Mouse (Mus musculus): Measurements from ENCODE around the gene Gpn3. TPM values are rescaled to one million over a fixed set of nuclear protein-coding genes. Genes with fewer than 3 reads are reported as not detected.

Gene Gpn3
- total and polyA plus RNA-seq, 3 experiments: 61.4 to 96.1 (median 74.6) TPM

- Histone ChIP-seq H3K4me3 (replicated peaks in 1 of 3; ENCODE audit: low read depth in 2 of 3, low read length in 2 of 3, poor library complexity in 1 of 3) (no peak overlapping the region), H3K4me1 (ENCODE audit: control insufficient read depth in 1 of 2, insufficient read depth in 2 of 2) (peaks cover 0 to 14% of the 10 kb centered on the region in 2 experiments; a peak in 2 of 4 replicates), H3K9me3 (replicated peaks; ENCODE audit: low read length) (no peaks in the 10 kb centered on the region), H3K27ac (ENCODE audit: insufficient read depth, low read depth) (no peak overlapping the region), H3K4me2 (ENCODE audit: insufficient read depth, low read depth, poor library complexity, severe bottlenecking) (no peak overlapping the region), H3K9ac (ENCODE audit: insufficient read depth, low read depth) (no peak overlapping the region), H3K79me2 (replicated peaks; ENCODE audit: control insufficient read depth, extremely low read depth, insufficient read depth, poor library complexity, severe bottlenecking) (peaks cover 11% of the 10 kb centered on the region; the same call in 1 of the 2 replicates), H3K27me3 (replicated peaks) (no peaks in the 10 kb centered on the region), H3K36me3 (replicated peaks in 1 of 2; ENCODE audit: control insufficient read depth in 1 of 2, insufficient read depth in 1 of 2, low read length in 1 of 2) (peaks cover 79 to 99% of the 10 kb centered on the region in 2 experiments)
- no peak for TF ChIP-seq USF1 (IDR thresholded peaks at IDR 0.05; ENCODE audit: low read depth, low read length)
- TF ChIP-seq TBP (conservative IDR thresholded peaks at IDR 0.05; ENCODE audit: low read depth, low read length): no peak
- TF ChIP-seq POLR2AphosphoS2 (IDR thresholded peaks at IDR 0.05; ENCODE audit: low read depth, low read length): no peak
- TF ChIP-seq UBTF (IDR thresholded peaks at IDR 0.05; ENCODE audit: low read depth, low read length): no peak
- no peak for TF ChIP-seq SIN3A (IDR thresholded peaks at IDR 0.05; ENCODE audit: low read length)
- TF ChIP-seq EP300 (IDR thresholded peaks at IDR 0.05; ENCODE audit: low read length): no peak
- TF ChIP-seq RCOR1 (conservative IDR thresholded peaks at IDR 0.05; ENCODE audit: low read depth, low read length): no peak
- TF ChIP-seq RAD21 (IDR thresholded peaks at IDR 0.05; ENCODE audit: low read depth, low read length): no peak
- TF ChIP-seq CHD2 (IDR thresholded peaks at IDR 0.05; ENCODE audit: low read length): no peak
- TF ChIP-seq MEF2A (IDR thresholded peaks at IDR 0.05; ENCODE audit: borderline replicate concordance, low read depth, low read length): no peak
- dilution Hi-C loops (cut with MboI; ENCODE audit: extremely low pct_ligation_motif_present, extremely low pct_unique_long_range_greater_than_20kb, low sequenced_read_pairs): no loop called here
- DNase-seq (ENCODE audit: extremely low read depth): no peak
- in situ Hi-C loops (cut with MboI; ENCODE audit: low pct_ligation_motif_present, low pct_unique_long_range_greater_than_20kb, low sequenced_read_pairs): no loop called here
Measured at GRCm38 (mm10) chr5:122402772-122403171, 31.1 kb downstream of the Gpn3 start.

DNA sequence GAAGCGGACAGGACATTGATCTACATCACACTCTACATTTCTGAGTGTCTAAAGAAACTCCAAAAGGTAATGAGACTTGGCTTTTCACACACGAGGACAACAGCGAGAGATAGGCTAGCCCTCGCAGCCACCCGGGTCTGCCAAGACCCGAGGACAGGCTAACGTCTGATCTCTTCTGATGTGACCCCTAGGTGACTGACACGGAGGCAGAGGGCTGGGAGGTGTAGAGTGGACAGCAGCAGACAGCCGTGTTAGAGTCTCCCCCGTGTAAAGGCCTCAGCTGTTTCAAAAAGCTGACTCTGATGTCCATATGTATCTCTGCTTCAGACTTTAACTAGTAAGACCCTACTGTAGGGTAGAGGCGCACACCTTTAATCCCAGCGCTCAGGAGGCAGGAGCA lies 31.7 kb downstream of the Gpn3 start:
- no peak for TF ChIP-seq NELFE (IDR thresholded peaks at IDR 0.05; ENCODE audit: low read depth, low read length)
- no peak for TF ChIP-seq MAZ (IDR thresholded peaks at IDR 0.05; ENCODE audit: low read depth, low read length)
- no peak for TF ChIP-seq TBP (conservative IDR thresholded peaks at IDR 0.05; ENCODE audit: low read depth, low read length)
- H3K79me2 ChIP-seq (replicated peaks; ENCODE audit: control insufficient read depth, extremely low read depth, insufficient read depth, poor library complexity, severe bottlenecking): peaks cover 6% of the 10 kb centered on the region; the same call in 1 of the 2 replicates

DNA sequence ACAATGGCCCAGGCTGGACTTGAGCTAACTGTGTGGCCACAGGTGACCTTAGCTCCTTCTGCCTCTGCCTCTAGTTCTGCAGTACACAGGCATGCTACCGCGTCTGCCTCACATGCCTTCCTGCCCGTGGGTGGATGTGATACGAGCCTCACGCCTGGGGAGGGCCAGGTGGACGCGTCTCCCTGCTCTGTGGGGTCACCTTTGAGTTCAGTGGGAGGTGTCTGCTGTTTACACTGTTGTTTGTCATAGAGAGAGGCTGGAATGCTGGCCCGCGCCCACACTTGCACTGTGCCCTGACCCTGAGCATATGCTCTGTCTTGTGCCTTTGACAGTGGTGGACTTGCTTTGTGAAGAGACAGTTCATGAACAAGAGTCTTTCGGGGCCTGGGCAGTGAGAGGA lies 33.9 kb downstream of the Gpn3 start:
- no peaks in the 10 kb centered on the region for H3K4me1 ChIP-seq (ENCODE audit: control insufficient read depth in 1 of 2, insufficient read depth in 2 of 2)
- H3K4me3 ChIP-seq (replicated peaks in 1 of 3; ENCODE audit: low read depth in 2 of 3, low read length in 2 of 3, poor library complexity in 1 of 3): no peak overlapping the region
- H3K27me3 ChIP-seq (replicated peaks): no peaks in the 10 kb centered on the region
- H3K9me3 ChIP-seq (replicated peaks; ENCODE audit: low read length): peaks cover 2% of the 10 kb centered on the region
- no peak for TF ChIP-seq USF1 (IDR thresholded peaks at IDR 0.05; ENCODE audit: low read depth, low read length)
- no peak for TF ChIP-seq POLR2AphosphoS2 (IDR thresholded peaks at IDR 0.05; ENCODE audit: low read depth, low read length)
- TF ChIP-seq MYC (IDR thresholded peaks at IDR 0.05; ENCODE audit: low read depth, low read length): no peak
- no peak for TF ChIP-seq PAX5 (IDR thresholded peaks at IDR 0.05; ENCODE audit: low read length)
- TF ChIP-seq ETS1 (conservative IDR thresholded peaks at IDR 0.05; ENCODE audit: low read depth, low read length): no peak
- TF ChIP-seq MAFK (IDR thresholded peaks at IDR 0.05; ENCODE audit: insufficient replicate concordance, low read length): no peak
- no peak for TF ChIP-seq USF2 (conservative IDR thresholded peaks at IDR 0.05; ENCODE audit: low read depth, low read length)
- TF ChIP-seq SIN3A (IDR thresholded peaks at IDR 0.05; ENCODE audit: low read length): no peak
- TF ChIP-seq GABPA (IDR thresholded peaks at IDR 0.05; ENCODE audit: insufficient replicate concordance, low read depth, low read length): no peak
- no peak for TF ChIP-seq ELF1 (IDR thresholded peaks at IDR 0.05; ENCODE audit: low read depth, low read length)
- no peak for TF ChIP-seq TCF12 (IDR thresholded peaks at IDR 0.05; ENCODE audit: low read depth, low read length)
- no peak for TF ChIP-seq ZMIZ1 (IDR thresholded peaks at IDR 0.05; ENCODE audit: low read depth, low read length)
- TF ChIP-seq JUN (IDR thresholded peaks at IDR 0.05; ENCODE audit: insufficient read depth, low read depth, low read length): no peak
- TF ChIP-seq CHD2 (IDR thresholded peaks at IDR 0.05; ENCODE audit: low read length): no peak
- TF ChIP-seq IRF4 (IDR thresholded peaks at IDR 0.05; ENCODE audit: low read depth, low read length): no peak
- no peak for TF ChIP-seq TBP (conservative IDR thresholded peaks at IDR 0.05; ENCODE audit: low read depth, low read length)
- TF ChIP-seq MAX (IDR thresholded peaks at IDR 0.05; ENCODE audit: low read length): no peak
- no peak for TF ChIP-seq UBTF (IDR thresholded peaks at IDR 0.05; ENCODE audit: low read depth, low read length)
- no peak for TF ChIP-seq MXI1 (IDR thresholded peaks at IDR 0.05; ENCODE audit: low read depth, low read length)
- no peak overlapping the region for H3K4me2 ChIP-seq (ENCODE audit: insufficient read depth, low read depth, poor library complexity, severe bottlenecking)
- dilution Hi-C loops (cut with MboI; ENCODE audit: extremely low pct_ligation_motif_present, extremely low pct_unique_long_range_greater_than_20kb, low sequenced_read_pairs): no loop called here
- H3K27ac ChIP-seq (ENCODE audit: insufficient read depth, low read depth): no peak overlapping the region
- H3K36me3 ChIP-seq (replicated peaks in 1 of 2; ENCODE audit: control insufficient read depth in 1 of 2, insufficient read depth in 1 of 2, low read length in 1 of 2): peaks cover 71 to 89% of the 10 kb centered on the region in 2 experiments
- in situ Hi-C loops (cut with MboI; ENCODE audit: low pct_ligation_motif_present, low pct_unique_long_range_greater_than_20kb, low sequenced_read_pairs): no loop called here
- H3K9ac ChIP-seq (ENCODE audit: insufficient read depth, low read depth): no peak overlapping the region
- no peaks in the 10 kb centered on the region for H3K79me2 ChIP-seq (replicated peaks; ENCODE audit: control insufficient read depth, extremely low read depth, insufficient read depth, poor library complexity, severe bottlenecking)
- DNase-seq (ENCODE audit: extremely low read depth): no peak

More for the DNA sequence above, 31.7 kb downstream of the Gpn3 start:
- H3K4me2 ChIP-seq (ENCODE audit: insufficient read depth, low read depth, poor library complexity, severe bottlenecking): no peak overlapping the region
- no peaks in the 10 kb centered on the region for H3K9me3 ChIP-seq (replicated peaks; ENCODE audit: low read length)
- in situ Hi-C loops (cut with MboI; ENCODE audit: low pct_ligation_motif_present, low pct_unique_long_range_greater_than_20kb, low sequenced_read_pairs) (no loop called here), dilution Hi-C loops (cut with MboI; ENCODE audit: extremely low pct_ligation_motif_present, extremely low pct_unique_long_range_greater_than_20kb, low sequenced_read_pairs) (no loop called here)
- H3K9ac ChIP-seq (ENCODE audit: insufficient read depth, low read depth): no peak overlapping the region
- peaks cover 75 to 93% of the 10 kb centered on the region in 2 experiments for H3K36me3 ChIP-seq (replicated peaks in 1 of 2; ENCODE audit: control insufficient read depth in 1 of 2, insufficient read depth in 1 of 2, low read length in 1 of 2)
- no peaks in the 10 kb centered on the region for H3K27me3 ChIP-seq (replicated peaks)
- no peak overlapping the region for H3K4me3 ChIP-seq (replicated peaks in 1 of 3; ENCODE audit: low read depth in 2 of 3, low read length in 2 of 3, poor library complexity in 1 of 3)
- DNase-seq (ENCODE audit: extremely low read depth): no peak
- H3K27ac ChIP-seq (ENCODE audit: insufficient read depth, low read depth): no peak overlapping the region
- H3K4me1 ChIP-seq (ENCODE audit: control insufficient read depth in 1 of 2, insufficient read depth in 2 of 2): peaks cover 0 to 9% of the 10 kb centered on the region in 2 experiments; a peak in 2 of 4 replicates
